Mouse (Mus musculus) heart, postnatal 0 days (tissue): ENCODE results near the gene Hoxc8.

Experiments
- CTCF ChIP-seq: IDR thresholded peaks from 2 replicates; pipeline ENCODE4 v1.5.1; 2016; ENCODE audit warnings: antibody characterized with exemption, control low read depth, low read depth
- EP300 ChIP-seq: IDR thresholded peaks from 2 replicates; pipeline ENCODE4 v1.6.1; 2016; ENCODE audit warnings: antibody characterized with exemption, low read depth

DNA sequence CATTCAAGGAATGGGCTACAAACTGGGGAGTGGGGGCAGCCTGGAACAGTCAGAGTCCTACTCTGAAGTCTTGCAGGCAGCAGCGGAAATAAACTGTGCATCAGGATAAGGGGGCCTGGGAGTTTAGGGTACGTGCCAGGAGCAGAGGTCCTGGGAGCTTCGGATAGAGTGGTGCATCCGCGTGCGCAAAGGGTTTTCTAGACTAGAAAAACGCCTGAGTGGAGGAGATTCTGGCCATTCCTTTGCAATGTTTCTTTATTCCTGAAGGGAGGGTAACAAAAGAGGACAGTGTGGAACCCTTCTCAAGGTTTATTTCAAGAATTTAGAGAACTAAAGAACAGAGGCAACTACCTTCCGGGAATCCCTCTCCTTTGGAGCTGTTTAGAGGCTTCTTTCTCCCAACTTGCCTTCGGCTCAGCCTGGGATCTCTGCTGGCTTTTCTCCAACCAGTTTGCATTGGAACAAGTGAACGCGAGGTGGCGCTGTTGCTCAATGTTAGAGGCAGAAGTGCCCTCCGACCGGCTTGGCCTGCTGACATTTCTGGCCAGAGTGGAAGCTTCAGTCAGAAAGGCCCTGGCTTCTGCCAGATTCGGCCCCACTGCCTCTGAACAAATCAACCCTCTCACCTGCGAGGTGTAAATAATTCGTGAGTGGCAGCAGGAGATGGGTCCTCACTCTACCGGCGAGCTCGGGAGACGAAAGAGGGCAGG lies 3.1 kb upstream of the Hoxc8 start:
- TF ChIP-seq CTCF (peak; percentile 93), EP300 (no peak)
